Mouse (Mus musculus): ENCODE data around the gene Car10. TPM values are rescaled to one million over a fixed set of nuclear protein-coding genes. Genes with fewer than 3 reads are reported as not detected.
A peak's percentile ranks its signal among the peaks of the same experiment; 100 is the strongest.

The Car10 gene
- total RNA-seq, 1 experiment from 2014 or later, result not detected

GRCm38 (mm10) chr11:93144544-93144943, 46.7 kb downstream of the Car10 start:
- ATAC-seq (replicated peaks; ENCODE audit: low read depth, poor library complexity, severe bottlenecking), result 0 out of 2 replicates have a peak, but pooled peaks have one; percentile 58

GRCm38 (mm10) chr11:93154910-93155309, 57.1 kb downstream of the Car10 start:
- no peak for ATAC-seq (replicated peaks; ENCODE audit: low read depth, poor library complexity, severe bottlenecking)

- no peak for ATAC-seq (replicated peaks; ENCODE audit: low read depth, poor library complexity, severe bottlenecking)
Observed at GRCm38 (mm10) chr11:93172430-93172829, 74.6 kb downstream of the Car10 start.

GRCm38 (mm10) chr11:93173533-93174308, 75.9 kb downstream of the Car10 start:
- ATAC-seq (replicated peaks; ENCODE audit: low read depth, poor library complexity, severe bottlenecking), result no peak

GRCm38 (mm10) chr11:93185477-93185876, 87.6 kb downstream of the Car10 start:
- no peak for ATAC-seq (replicated peaks; ENCODE audit: low read depth, poor library complexity, severe bottlenecking)

- no peak for ATAC-seq (replicated peaks; ENCODE audit: low read depth, poor library complexity, severe bottlenecking)
Observed at GRCm38 (mm10) chr11:93186163-93186562, 88.3 kb downstream of the Car10 start.

GRCm38 (mm10) chr11:93188621-93189020, 90.8 kb downstream of the Car10 start:
- no peak for ATAC-seq (replicated peaks; ENCODE audit: low read depth, poor library complexity, severe bottlenecking)

GRCm38 (mm10) chr11:93200046-93200445, 102.2 kb downstream of the Car10 start:
- ATAC-seq (replicated peaks; ENCODE audit: low read depth, poor library complexity, severe bottlenecking), result no peak

GRCm38 (mm10) chr11:93217457-93217856, 119.6 kb downstream of the Car10 start:
- no peak for ATAC-seq (replicated peaks; ENCODE audit: low read depth, poor library complexity, severe bottlenecking)

GRCm38 (mm10) chr11:93230057-93230456, 132.2 kb downstream of the Car10 start:
- ATAC-seq (replicated peaks; ENCODE audit: low read depth, poor library complexity, severe bottlenecking), result no peak

GRCm38 (mm10) chr11:93249771-93250265, 152.0 kb downstream of the Car10 start:
- ATAC-seq (replicated peaks; ENCODE audit: low read depth, poor library complexity, severe bottlenecking), result no peak

GRCm38 (mm10) chr11:93251766-93252165, 153.9 kb downstream of the Car10 start:
- ATAC-seq (replicated peaks; ENCODE audit: low read depth, poor library complexity, severe bottlenecking), result no peak

GRCm38 (mm10) chr11:93263979-93264378, 166.2 kb downstream of the Car10 start:
- no peak for ATAC-seq (replicated peaks; ENCODE audit: low read depth, poor library complexity, severe bottlenecking)

- ATAC-seq (replicated peaks; ENCODE audit: low read depth, poor library complexity, severe bottlenecking), result no peak
Observed at GRCm38 (mm10) chr11:93272016-93272415, 174.2 kb downstream of the Car10 start.

- no peak for ATAC-seq (replicated peaks; ENCODE audit: low read depth, poor library complexity, severe bottlenecking)
Observed at GRCm38 (mm10) chr11:93273906-93274305, 176.1 kb downstream of the Car10 start.

GRCm38 (mm10) chr11:93293661-93294060, 195.8 kb downstream of the Car10 start:
- no peak for ATAC-seq (replicated peaks; ENCODE audit: low read depth, poor library complexity, severe bottlenecking)

- no peak for ATAC-seq (replicated peaks; ENCODE audit: low read depth, poor library complexity, severe bottlenecking)
Observed at GRCm38 (mm10) chr11:93309981-93310380, 212.2 kb downstream of the Car10 start.

GRCm38 (mm10) chr11:93337756-93338155, 239.9 kb downstream of the Car10 start:
- no peak for ATAC-seq (replicated peaks; ENCODE audit: low read depth, poor library complexity, severe bottlenecking)

GRCm38 (mm10) chr11:93343961-93344360, 246.1 kb downstream of the Car10 start:
- ATAC-seq (replicated peaks; ENCODE audit: low read depth, poor library complexity, severe bottlenecking), result no peak

- ATAC-seq (replicated peaks; ENCODE audit: low read depth, poor library complexity, severe bottlenecking), result no peak
Observed at GRCm38 (mm10) chr11:93344869-93345268, 247.0 kb downstream of the Car10 start.

GRCm38 (mm10) chr11:93361576-93361975, 263.7 kb downstream of the Car10 start:
- ATAC-seq (replicated peaks; ENCODE audit: low read depth, poor library complexity, severe bottlenecking), result no peak

GRCm38 (mm10) chr11:93364171-93364570, 266.3 kb downstream of the Car10 start:
- ATAC-seq (replicated peaks; ENCODE audit: low read depth, poor library complexity, severe bottlenecking), result no peak

Data from common myeloid progenitor, adult 5-6 weeks (primary cell).